Mouse (Mus musculus): ENCODE measurements at regions not wholly inside any gene's neighbourhood (a gene's known extent, or its start where the extent isn't known, plus 50 kb on each side); places are given as distances from the start of the nearest gene placed in this dataset.
A peak's percentile ranks its signal among the peaks of the same experiment; 100 is the strongest.

GRCm38 (mm10) chrX:146019645-146020044 is 514.7 kb upstream of the Amot start:
- Histone ChIP-seq H3K27me3 (ENCODE audit: control insufficient read depth in 1 of 2, insufficient read depth in 2 of 2, low read length in 2 of 2) (no peaks in the 10 kb centered on the region), H3K36me3 (ENCODE audit: control insufficient read depth in 1 of 2, insufficient read depth in 2 of 2, low read length in 2 of 2) (peaks cover 0 to 7% of the 10 kb centered on the region in 2 experiments; a peak in 2 of 4 replicates)
- TF ChIP-seq EP300 (IDR thresholded peaks at IDR 0.05; ENCODE audit: low read depth in 1 of 2, low read length in 2 of 2) (peak; percentile 69 to 70), MAZ (IDR thresholded peaks at IDR 0.05; ENCODE audit: low read depth, low read length) (no peak), ELF1 (IDR thresholded peaks at IDR 0.05; ENCODE audit: low read depth, low read length) (no peak), UBTF (IDR thresholded peaks at IDR 0.05; ENCODE audit: borderline replicate concordance, insufficient read depth, low read depth, low read length) (no peak), SIN3A (IDR thresholded peaks at IDR 0.05; ENCODE audit: low read length) (no peak), HCFC1 (IDR thresholded peaks at IDR 0.05; ENCODE audit: low read depth, low read length) (no peak), NRF1 (IDR thresholded peaks at IDR 0.05; ENCODE audit: insufficient read depth, low read depth, low read length, poor library complexity, severe bottlenecking) (no peak), ETS1 (IDR thresholded peaks at IDR 0.05; ENCODE audit: low read depth, low read length) (peak; percentile 53), RCOR1 (IDR thresholded peaks at IDR 0.05; ENCODE audit: low read depth, low read length) (peak; percentile 56; the same call in 1 of the 2 replicates), CTCF (IDR thresholded peaks at IDR 0.05 in 2 of 3, conservative IDR thresholded peaks at IDR 0.05 in 1 of 3; ENCODE audit: control insufficient read depth in 1 of 3, insufficient read depth in 1 of 3, low read depth in 2 of 3, low read length in 3 of 3, poor library complexity in 1 of 3, severe bottlenecking in 1 of 3) (no peak), USF1 (IDR thresholded peaks at IDR 0.05; ENCODE audit: low read depth, low read length) (no peak), GABPA (IDR thresholded peaks at IDR 0.05; ENCODE audit: low read depth, low read length) (no peak), ZNF384 (IDR thresholded peaks at IDR 0.05; ENCODE audit: low read depth, low read length) (peak; percentile 84), MYB (IDR thresholded peaks at IDR 0.05; ENCODE audit: low read depth, low read length) (no peak), MEF2A (IDR thresholded peaks at IDR 0.05; ENCODE audit: extremely low read depth, insufficient replicate concordance, low read depth, low read length, poor library complexity, severe bottlenecking) (no peak), POLR2A (IDR thresholded peaks at IDR 0.05; ENCODE audit: control insufficient read depth in 1 of 2, insufficient read depth in 1 of 2, low read depth in 1 of 2, low read length in 2 of 2, poor library complexity in 1 of 2) (no peak), USF2 (IDR thresholded peaks at IDR 0.05; ENCODE audit: borderline replicate concordance in 1 of 2, insufficient read depth in 1 of 2, low read depth in 1 of 2, low read length in 2 of 2) (no peak), MAX (IDR thresholded peaks at IDR 0.05; ENCODE audit: low read length) (no peak), BHLHE40 (IDR thresholded peaks at IDR 0.05; ENCODE audit: borderline replicate concordance, low read depth, low read length) (no peak), MXI1 (IDR thresholded peaks at IDR 0.05; ENCODE audit: low read depth, low read length) (no peak), TBP (IDR thresholded peaks at IDR 0.05; ENCODE audit: low read depth, low read length) (no peak), RAD21 (IDR thresholded peaks at IDR 0.05; ENCODE audit: low read depth, low read length) (no peak), GATA1 (IDR thresholded peaks at IDR 0.05; ENCODE audit: low read depth, low read length) (peak; percentile 84), ZMIZ1 (IDR thresholded peaks at IDR 0.05; ENCODE audit: low read depth, low read length) (no peak), E2F4 (IDR thresholded peaks at IDR 0.05; ENCODE audit: borderline replicate concordance, low read depth, low read length) (no peak), TAL1 (IDR thresholded peaks at IDR 0.05; ENCODE audit: low read length) (no peak), CHD1 (IDR thresholded peaks at IDR 0.05; ENCODE audit: low read depth, low read length) (no peak), MAFK (IDR thresholded peaks at IDR 0.05; ENCODE audit: borderline replicate concordance, low read depth, low read length) (no peak), MYC (IDR thresholded peaks at IDR 0.05; ENCODE audit: low read depth, low read length) (no peak), SMC3 (IDR thresholded peaks at IDR 0.05; ENCODE audit: low read depth, low read length) (no peak), KAT2A (conservative IDR thresholded peaks at IDR 0.05; ENCODE audit: low read depth, low read length) (no peak), POLR2AphosphoS2 (IDR thresholded peaks at IDR 0.05; ENCODE audit: low read length) (no peak), CHD2 (IDR thresholded peaks at IDR 0.05; ENCODE audit: low read length) (no peak), NELFE (IDR thresholded peaks at IDR 0.05; ENCODE audit: low read depth, low read length) (no peak), ZKSCAN1 (IDR thresholded peaks at IDR 0.05; ENCODE audit: low read depth, low read length) (no peak), TCF12 (IDR thresholded peaks at IDR 0.05; ENCODE audit: low read depth, low read length) (peak; percentile 89), ZC3H11A (IDR thresholded peaks at IDR 0.05; ENCODE audit: low read depth, low read length) (no peak)

More at GRCm38 (mm10) chrX:146019645-146020044, 514.7 kb upstream of the Amot start:
- DNase-seq (ENCODE audit: low read depth, low spot score) = no peak
- Histone ChIP-seq H3K79me2 (ENCODE audit: control insufficient read depth, insufficient read depth, low read length, poor library complexity) (no peaks in the 10 kb centered on the region), H3K9ac (ENCODE audit: control insufficient read depth, low read depth, low read length, poor library complexity, severe bottlenecking) (no peak overlapping the region), H3K4me1 (ENCODE audit: control insufficient read depth in 1 of 2, insufficient read depth in 2 of 2, low read length in 2 of 2) (peaks cover 0 to 5% of the 10 kb centered on the region in 2 experiments; a peak in 1 of 4 replicates), H3K27ac (ENCODE audit: control insufficient read depth, low read depth, low read length) (no peak overlapping the region), H3K4me3 (ENCODE audit: control insufficient read depth in 1 of 2, insufficient read depth in 1 of 2, low read depth in 2 of 2, low read length in 2 of 2) (no peak overlapping the region), H3K9me3 (replicated peaks; ENCODE audit: insufficient read depth, low read length) (no peaks in the 10 kb centered on the region)
